Mouse (Mus musculus) liver, embryonic 11.5 days (tissue): ENCODE data around the gene Gstm7. TPM values are rescaled to one million over a fixed set of nuclear protein-coding genes. Genes with fewer than 3 reads are reported as not detected.
"Not testable (repeated sequence)": the region's sequence is repeated elsewhere in the genome, so short reads cannot be mapped to it uniquely, and the experiment has no call there.

Experiments
- ATAC-seq: fragments of 200-750 bp; cut with Nextera tagmentation; replicated peaks from 2 replicates; pipeline ENCODE4 v1.8.0; 2017; ENCODE audit warnings: moderate number of reproducible peaks, mild to moderate bottlenecking, moderate TSS enrichment, moderate library complexity; ENCODE audit not compliant: low FRiP score
- DNase-seq: peaks from one replicate; pipeline ENCODE4 v3.0.0-alpha.2; 2017; ENCODE audit warnings: low spot score
- H3K27ac ChIP-seq: fragments of 300-500 bp; sonication (generic); 2 replicates; pipeline ENCODE4 v1.5.1; 2014; ENCODE audit warnings: mild to moderate bottlenecking, low read depth, low read length, control low read depth
- H3K27me3 ChIP-seq: fragments of 300-500 bp; sonication (generic); replicated peaks from 2 replicates; pipeline ENCODE4 v1.6.1; 2014; ENCODE audit warnings: low read length, mixed read lengths; ENCODE audit not compliant: control insufficient read depth, insufficient read depth
- H3K36me3 ChIP-seq: fragments of 300-500 bp; sonication (generic); 2 replicates; pipeline ENCODE4 v1.6.1; 2014; ENCODE audit warnings: mild to moderate bottlenecking, low read length, moderate library complexity, mixed read lengths; ENCODE audit not compliant: control insufficient read depth, insufficient read depth
- H3K4me1 ChIP-seq: fragments of 300-500 bp; sonication (generic); replicated peaks from 2 replicates; pipeline ENCODE4 v1.6.1; 2014; ENCODE audit warnings: low read length, mixed read lengths; ENCODE audit not compliant: control insufficient read depth, insufficient read depth
- H3K4me2 ChIP-seq: fragments of 300-500 bp; sonication (generic); 2 replicates; pipeline ENCODE4 v1.6.1; 2014; ENCODE audit warnings: mild to moderate bottlenecking, control low read depth, moderate library complexity
- H3K4me3 ChIP-seq: fragments of 300-500 bp; sonication (generic); 2 replicates; pipeline ENCODE4 v1.5.1; 2014; ENCODE audit warnings: low read depth, low read length, control low read depth
- H3K9ac ChIP-seq: fragments of 300-500 bp; sonication (generic); 2 replicates; pipeline ENCODE4 v1.6.1; 2014; ENCODE audit warnings: low read depth, low read length, control low read depth
- H3K9me3 ChIP-seq: fragments of 300-500 bp; sonication (generic); 2 replicates; pipeline ENCODE4 v1.6.1; 2016; ENCODE audit warnings: low read length, inconsistent platforms, mixed read lengths; ENCODE audit not compliant: control insufficient read depth
- WGBS: fragments of 180-500 bp; shearing (Covaris S2); extraction: QIAGEN DNeasy Blood & Tissue Kit; methylation state at CpG from one replicate; pipeline ENCODE4 v1.1.7; 2014; 5-methylcytosine and 5-hydroxymethylcytosine counted together
- polyA plus RNA-seq: library from polyadenylated mRNA; unstranded; fragments of >200 nt; fragmentation: Nextera tagmentation; extraction: Ambion mirVana; gene quantifications from 2 replicates; pipeline ENCODE4 v1.2.1, GENCODE M21; 2014

The Gstm7 gene
- polyA plus RNA-seq, 1 experiment from 2014 or later: 10.8 TPM

DNA sequence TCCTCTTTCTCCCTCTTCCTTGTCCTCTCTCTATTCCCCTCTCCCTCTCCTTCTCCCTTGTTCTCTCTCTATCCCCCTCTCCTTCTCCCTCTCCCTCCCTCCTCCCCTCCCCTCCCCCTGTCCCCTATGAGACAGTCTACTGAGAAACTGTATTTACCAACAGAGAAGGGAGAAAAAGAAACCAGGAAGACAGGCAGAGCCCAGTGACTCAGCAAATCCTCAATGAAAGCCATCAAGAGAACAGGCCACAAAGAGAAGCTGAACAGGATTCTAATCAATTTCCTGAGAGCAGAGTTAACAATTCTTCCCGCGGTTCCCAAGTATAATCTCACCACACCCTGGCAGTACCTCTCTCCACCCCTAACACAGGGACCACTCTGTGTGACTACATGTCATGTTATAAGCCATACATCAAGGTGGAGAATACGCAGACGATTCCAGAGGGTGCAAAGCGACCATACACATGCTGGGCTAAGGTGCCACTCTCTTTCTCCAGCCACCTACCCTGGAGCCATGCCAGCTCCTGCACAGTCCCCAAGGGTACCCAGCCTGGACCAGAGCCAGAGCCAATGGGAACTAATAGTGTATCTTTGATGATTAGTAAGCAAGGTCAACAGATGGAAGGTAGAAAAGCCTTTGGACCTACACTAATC, 33.2 kb upstream of the Gstm7 start:
- no peak overlapping the region for H3K4me3 ChIP-seq
- H3K27me3 ChIP-seq: no peaks in the 10 kb centered on the region
- no peak overlapping the region for H3K9ac ChIP-seq
- H3K27ac ChIP-seq: peak overlapping the region; percentile 40; the same call in 1 of the 2 replicates
- H3K4me1 ChIP-seq: peaks cover 11% of the 10 kb centered on the region
- ATAC-seq (peak; percentile 37), DNase-seq (no peak)
- no peaks in the 10 kb centered on the region for H3K36me3 ChIP-seq
- 48% methylated on average over 5 of the region's 5 CpGs for WGBS
- H3K4me2 ChIP-seq: peak overlapping the region; percentile 31
- H3K9me3 ChIP-seq: no peaks in the 10 kb centered on the region

DNA sequence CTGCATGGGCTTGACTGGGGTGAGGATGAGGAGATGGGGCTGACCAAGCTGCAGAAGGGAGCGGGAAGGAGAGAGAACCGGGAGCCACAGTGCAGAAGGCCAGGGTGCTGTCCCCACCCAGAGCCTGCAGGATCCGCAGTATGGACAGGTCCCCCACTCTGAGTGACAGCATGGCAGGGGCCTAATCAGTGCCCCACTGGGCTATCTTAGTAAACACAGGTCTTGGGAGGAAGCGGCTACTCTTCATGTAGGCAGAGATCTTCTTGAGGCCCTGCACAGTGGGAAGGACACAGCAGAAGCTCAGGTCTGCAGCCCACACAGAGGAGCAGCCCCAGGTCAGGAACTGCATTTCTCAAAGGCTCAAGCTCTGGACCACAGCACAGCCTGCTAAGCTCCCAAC, 32.4 kb upstream of the Gstm7 start:
- Histone ChIP-seq H3K27ac (no peak overlapping the region; the same call in 1 of the 2 replicates), H3K4me1 (peaks cover 11% of the 10 kb centered on the region), H3K27me3 (no peaks in the 10 kb centered on the region), H3K4me3 (no peak overlapping the region), H3K4me2 (peak overlapping the region; percentile 31), H3K36me3 (no peaks in the 10 kb centered on the region), H3K9me3 (no peaks in the 10 kb centered on the region), H3K9ac (no peak overlapping the region)
- ATAC-seq: peak; percentile 70
- DNase-seq: no peak
- WGBS: 51% methylated on average over 4 of the region's 4 CpGs

DNA sequence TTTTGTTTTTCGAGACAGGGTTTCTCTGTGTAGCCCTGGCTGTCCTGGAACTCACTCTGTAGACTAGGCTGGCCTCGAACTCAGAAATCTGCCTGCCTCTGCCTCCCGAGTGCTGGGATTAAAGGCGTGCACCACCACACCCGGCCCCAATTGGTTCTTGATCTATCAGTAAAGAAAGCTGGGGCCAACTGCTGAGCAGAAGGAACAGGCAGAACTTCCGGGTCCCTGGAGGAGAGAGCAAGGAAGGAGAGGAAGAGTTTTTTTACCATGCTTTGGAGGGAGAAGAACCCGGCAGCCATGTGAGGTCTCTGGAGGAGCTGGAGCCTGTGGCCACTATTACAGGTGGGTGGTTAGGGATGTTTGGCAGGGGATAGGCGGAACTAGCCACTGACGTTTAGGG, 23.6 kb upstream of the Gstm7 start:
- ATAC-seq: not testable (repeated sequence)

GRCm38 (mm10) chr3:107953906-107954305, 22.3 kb upstream of the Gstm7 start:
- DNase-seq (no peak), ATAC-seq (no peak)
- no peaks in the 10 kb centered on the region for H3K4me1 ChIP-seq
- H3K9ac ChIP-seq: no peak overlapping the region
- H3K36me3 ChIP-seq: no peaks in the 10 kb centered on the region
- WGBS: 75% methylated on average over 5 of the region's 5 CpGs
- H3K4me3 ChIP-seq: no peak overlapping the region
- H3K27ac ChIP-seq: no peak overlapping the region
- H3K4me2 ChIP-seq: no peak overlapping the region
- 0 out of 2 replicates have a peak, but pooled peaks cover 2% of the 10 kb centered on the region for H3K27me3 ChIP-seq
- no peaks in the 10 kb centered on the region for H3K9me3 ChIP-seq

More for the DNA sequence above, 23.6 kb upstream of the Gstm7 start:
- not testable (repeated sequence) for DNase-seq, H3K9me3 ChIP-seq, H3K27ac ChIP-seq, H3K27me3 ChIP-seq, H3K4me2 ChIP-seq, H3K4me1 ChIP-seq, H3K36me3 ChIP-seq, H3K4me3 ChIP-seq, H3K9ac ChIP-seq
- WGBS: 80% methylated on average over 8 of the region's 9 CpGs

DNA sequence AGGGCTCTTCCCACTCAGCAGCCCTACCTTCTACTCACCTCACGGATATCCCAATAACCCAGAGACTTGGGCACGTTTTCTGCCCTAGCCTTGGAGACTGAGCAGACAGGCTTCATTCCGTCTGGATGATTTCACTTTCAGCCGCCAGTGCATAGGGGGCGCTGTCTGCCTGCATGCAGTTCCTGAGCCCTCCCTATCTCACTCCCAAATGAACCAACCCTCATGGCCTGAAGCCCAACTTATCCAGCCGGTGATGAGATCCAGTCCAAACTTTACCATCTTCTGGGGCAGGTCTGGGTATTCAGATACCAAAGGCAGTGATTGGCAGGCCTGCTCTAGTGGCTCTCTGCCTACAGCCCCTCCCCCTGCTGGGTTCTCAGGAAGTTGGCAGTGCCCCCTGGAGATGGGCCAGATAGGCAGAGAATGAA, 21.7 kb upstream of the Gstm7 start:
- H3K9me3 ChIP-seq: no peaks in the 10 kb centered on the region
- WGBS: 13% methylated on average over 6 of the region's 6 CpGs
- DNase-seq: peak; percentile 53
- peak; percentile 53; the same call in 1 of the 2 replicates for ATAC-seq
- H3K27ac ChIP-seq: no peak overlapping the region
- H3K27me3 ChIP-seq: 0 out of 2 replicates have a peak, but pooled peaks cover 2% of the 10 kb centered on the region
- H3K4me2 ChIP-seq: no peak overlapping the region
- no peak overlapping the region for H3K9ac ChIP-seq
- H3K36me3 ChIP-seq: no peaks in the 10 kb centered on the region
- H3K4me1 ChIP-seq: no peaks in the 10 kb centered on the region
- H3K4me3 ChIP-seq: no peak overlapping the region

GRCm38 (mm10) chr3:107950531-107950930, 18.9 kb upstream of the Gstm7 start:
- WGBS: 79% methylated on average over 11 of the region's 11 CpGs
- ATAC-seq: no peak
- 0 out of 2 replicates have a peak, but pooled peaks cover 2% of the 10 kb centered on the region for H3K27me3 ChIP-seq

GRCm38 (mm10) chr3:107949461-107949860, 17.8 kb upstream of the Gstm7 start:
- not testable (repeated sequence) for H3K4me3 ChIP-seq, ATAC-seq, H3K27ac ChIP-seq, DNase-seq, H3K4me1 ChIP-seq, H3K27me3 ChIP-seq, H3K9me3 ChIP-seq, H3K4me2 ChIP-seq, H3K36me3 ChIP-seq, H3K9ac ChIP-seq
- WGBS: 94% methylated on average over 1 of the region's 1 CpGs

More at GRCm38 (mm10) chr3:107950531-107950930, 18.9 kb upstream of the Gstm7 start:
- Histone ChIP-seq H3K9ac (no peak overlapping the region), H3K9me3 (no peaks in the 10 kb centered on the region), H3K4me1 (no peaks in the 10 kb centered on the region), H3K4me2 (no peak overlapping the region), H3K36me3 (no peaks in the 10 kb centered on the region), H3K27ac (no peak overlapping the region), H3K4me3 (no peak overlapping the region)
- no peak for DNase-seq

GRCm38 (mm10) chr3:107945729-107946128, 14.1 kb upstream of the Gstm7 start:
- ATAC-seq (no peak), DNase-seq (no peak)
- Histone ChIP-seq H3K4me1 (no peaks in the 10 kb centered on the region), H3K4me2 (no peak overlapping the region), H3K36me3 (no peaks in the 10 kb centered on the region), H3K9ac (no peak overlapping the region), H3K27ac (no peak overlapping the region), H3K9me3 (no peaks in the 10 kb centered on the region), H3K27me3 (no peaks in the 10 kb centered on the region), H3K4me3 (no peak overlapping the region)
- 56% methylated on average over 4 of the region's 4 CpGs for WGBS
